Mouse (Mus musculus): ENCODE measurements around the gene Cabp4.

Gene Cabp4

DNA sequence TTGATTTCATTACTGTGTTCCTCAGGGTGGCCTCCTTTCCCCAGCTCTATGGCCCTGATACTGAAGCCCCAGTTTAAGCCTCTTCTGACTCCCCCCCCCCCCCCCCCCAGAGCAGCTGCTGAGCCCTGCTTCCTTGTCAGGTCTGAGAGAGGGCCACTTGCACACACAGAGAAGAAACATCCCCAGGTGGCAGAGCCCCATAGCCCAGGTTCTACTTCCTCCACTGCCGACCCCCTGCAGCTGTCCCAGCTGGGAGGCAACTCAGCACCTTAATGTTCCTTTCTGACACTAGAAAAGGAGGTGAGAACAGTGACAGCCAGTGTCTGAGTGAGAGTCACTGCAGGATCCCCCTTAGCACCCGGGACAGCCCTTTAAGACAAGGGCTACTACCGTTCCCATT, 40.0 kb downstream of the Cabp4 start:
- intact Hi-C loops (cut with DNase I): loop anchor here (5.0 kb wide), 1 partner anchor 39 kb away; the partner anchor contains the start of gene Cabp4

DNA sequence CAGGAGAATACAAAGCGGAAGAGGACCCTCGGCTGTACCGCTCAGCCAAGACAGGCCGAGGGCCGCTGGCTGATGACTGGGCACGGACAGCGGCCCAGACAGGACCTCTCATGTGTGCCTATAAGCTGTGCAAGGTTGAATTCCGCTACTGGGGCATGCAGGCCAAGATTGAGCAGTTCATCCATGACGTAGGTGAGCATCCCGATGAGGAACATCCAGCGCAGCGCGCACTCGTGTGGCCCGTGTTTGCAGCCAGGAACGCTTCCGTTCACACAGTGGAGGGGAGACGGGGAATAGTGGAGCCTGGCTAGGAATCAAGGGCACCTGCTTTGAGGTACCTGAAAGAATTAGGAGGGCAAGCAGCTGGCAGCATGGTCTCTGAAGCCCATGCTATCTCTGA, 40.5 kb downstream of the Cabp4 start:
- intact Hi-C loops (cut with DNase I): loop anchor here (5.0 kb wide), 1 partner anchor 39 kb away; the partner anchor contains the start of gene Cabp4

DNA sequence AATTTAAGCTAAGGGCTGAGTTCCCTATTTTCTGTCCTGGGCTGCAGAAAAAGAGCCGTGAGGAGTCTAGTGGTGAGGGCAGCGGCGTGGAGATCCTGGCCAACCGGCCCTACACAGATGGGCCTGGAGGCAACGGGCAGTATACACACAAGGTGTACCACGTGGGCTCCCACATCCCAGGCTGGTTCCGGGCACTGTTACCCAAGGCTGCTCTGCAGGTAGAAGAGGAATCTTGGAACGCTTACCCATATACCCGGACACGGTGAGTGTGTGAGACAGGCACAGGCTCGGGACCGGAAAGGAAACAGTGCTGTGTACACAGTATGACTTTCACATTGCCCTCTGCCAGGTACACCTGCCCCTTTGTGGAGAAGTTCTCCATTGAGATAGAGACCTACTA, 41.2 kb downstream of the Cabp4 start:
- intact Hi-C loops (cut with DNase I): loop anchor here (5.0 kb wide), 1 partner anchor 40 kb away; the partner anchor contains the start of gene Cabp4

DNA sequence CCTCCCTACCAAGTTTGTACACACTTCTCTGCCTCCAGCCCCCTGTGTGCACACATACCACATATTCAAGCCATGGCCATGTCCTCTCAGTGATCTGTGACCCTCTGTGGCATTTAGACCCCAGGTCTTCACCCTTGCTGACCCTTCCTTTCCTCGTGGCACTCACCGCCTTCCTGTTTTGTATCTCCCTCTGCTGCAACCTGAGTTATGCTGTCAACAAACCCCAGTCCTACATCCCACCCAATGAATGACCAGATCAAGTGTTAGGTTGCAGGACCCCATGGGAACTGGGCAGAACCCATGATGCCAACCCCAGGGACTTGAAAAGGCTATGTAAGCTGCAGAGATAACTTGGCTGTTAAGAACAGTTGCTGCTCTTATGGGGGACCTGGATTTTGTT, 41.8 kb downstream of the Cabp4 start:
- intact Hi-C loops (cut with DNase I): loop anchor here (5.0 kb wide), 1 partner anchor 40 kb away; the partner anchor contains the start of gene Cabp4

DNA sequence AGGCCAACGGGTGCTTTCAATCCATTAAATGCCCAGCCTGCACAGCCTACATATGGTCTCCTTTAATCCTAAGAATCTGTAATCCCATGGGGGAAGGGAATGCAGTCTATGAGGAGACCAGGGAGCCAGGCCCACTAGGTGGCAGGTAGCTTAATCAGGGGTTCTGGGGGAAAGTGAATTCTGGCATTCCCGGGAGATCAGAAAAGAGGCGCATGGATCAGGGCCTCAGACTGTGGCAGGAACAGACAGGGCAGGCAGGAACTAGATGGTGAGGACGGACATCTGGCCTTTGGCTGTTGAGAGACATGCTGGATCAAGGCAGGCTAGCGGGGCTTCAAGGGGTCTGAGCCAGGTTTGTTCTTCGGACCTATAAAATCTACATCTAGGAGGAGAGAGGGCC, 42.4 kb downstream of the Cabp4 start:
- intact Hi-C loops (cut with DNase I): loop anchor here (5.0 kb wide), 1 partner anchor 41 kb away; the partner anchor contains the start of gene Cabp4

DNA sequence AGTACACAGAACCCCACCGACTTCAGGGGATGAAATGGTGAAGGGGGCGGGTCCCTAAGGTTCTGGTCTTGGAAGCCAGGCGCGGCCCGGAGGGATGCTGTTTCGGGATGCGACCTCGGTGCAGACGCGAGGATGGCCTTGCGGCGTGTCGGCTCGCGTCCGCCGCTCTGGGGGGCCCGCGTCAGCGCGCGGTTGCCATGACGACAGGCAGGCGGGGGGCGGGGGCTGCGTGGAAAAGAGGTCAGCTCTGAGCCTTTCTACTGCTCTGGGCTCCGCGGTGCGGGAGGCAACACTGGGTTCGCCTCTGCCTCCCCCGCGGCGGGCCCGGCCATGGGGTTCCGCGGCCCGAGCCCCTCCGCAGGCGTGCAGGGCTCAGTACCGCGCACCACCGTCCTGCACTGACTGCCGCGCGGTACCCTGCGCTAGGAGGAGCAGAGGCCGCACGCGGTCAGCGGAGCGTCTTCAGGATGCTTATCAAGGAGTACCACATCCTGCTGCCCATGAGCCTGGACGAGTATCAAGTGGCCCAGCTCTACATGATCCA, 43.0 kb downstream of the Cabp4 start:
- intact Hi-C loops (cut with DNase I): loop anchor here (5.0 kb wide), 1 partner anchor 42 kb away; the partner anchor contains the start of gene Cabp4

DNA sequence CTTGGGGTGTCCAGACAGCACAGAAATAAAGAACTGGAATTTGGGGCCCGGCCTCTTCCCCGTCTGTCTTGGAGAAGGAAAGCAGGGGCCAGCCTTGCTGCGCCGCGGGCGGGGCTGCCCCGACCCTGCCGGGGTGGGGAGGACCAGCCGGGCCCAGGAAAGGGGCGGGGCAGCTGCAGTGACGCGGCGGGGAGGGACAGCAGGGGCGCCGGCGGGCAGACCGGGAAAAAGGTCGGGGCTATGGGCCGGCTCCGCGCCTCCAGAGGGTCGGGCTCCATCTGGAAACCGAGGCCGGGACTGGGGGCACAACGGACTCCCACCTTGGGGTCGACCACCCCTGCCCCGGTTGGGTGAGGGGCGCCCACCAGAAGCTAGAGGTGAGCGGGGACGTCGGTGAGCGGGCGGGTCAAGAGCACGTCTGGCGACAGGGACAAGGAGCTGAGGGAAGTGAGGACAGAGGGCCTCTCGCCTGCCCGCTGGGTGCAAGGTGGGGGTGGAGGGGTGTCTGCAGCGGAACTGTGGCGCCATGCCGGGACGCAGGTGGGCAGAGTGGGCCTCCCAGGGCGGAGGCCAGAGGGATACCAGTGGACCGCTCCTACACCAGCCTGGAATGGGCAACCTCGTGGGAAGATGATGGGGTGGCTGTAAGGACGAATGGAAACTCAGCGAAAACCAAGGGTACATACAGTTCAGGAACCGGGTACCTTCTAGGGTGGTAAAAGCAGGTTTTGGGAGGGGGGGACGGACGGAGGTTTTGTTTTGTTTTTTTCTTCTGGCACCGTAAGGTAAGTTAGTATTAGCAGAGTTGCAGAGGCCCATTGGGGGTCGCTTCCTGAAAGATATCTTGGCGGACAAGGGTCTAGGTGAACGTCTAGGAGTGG, 43.8 kb downstream of the Cabp4 start, which contains the start of gene Pitpnm1:
TSS of gene Pitpnm1 (plus strand) at position 162 of the 881 bp plus-strand sequence.
- intact Hi-C loops (cut with DNase I): loop anchor here (2.0 to 5.0 kb wide), 3 partner anchors 32 to 105 kb away; partner anchors contain the start of gene Cabp4

GRCm38 (mm10) chr19:4099056-4099455, 44.8 kb downstream of the Cabp4 start:
- intact Hi-C loops (cut with DNase I): loop anchor here (2.0 to 5.0 kb wide), 2 partner anchors 33 to 106 kb away; no protein-coding TSS in a partner anchor

DNA sequence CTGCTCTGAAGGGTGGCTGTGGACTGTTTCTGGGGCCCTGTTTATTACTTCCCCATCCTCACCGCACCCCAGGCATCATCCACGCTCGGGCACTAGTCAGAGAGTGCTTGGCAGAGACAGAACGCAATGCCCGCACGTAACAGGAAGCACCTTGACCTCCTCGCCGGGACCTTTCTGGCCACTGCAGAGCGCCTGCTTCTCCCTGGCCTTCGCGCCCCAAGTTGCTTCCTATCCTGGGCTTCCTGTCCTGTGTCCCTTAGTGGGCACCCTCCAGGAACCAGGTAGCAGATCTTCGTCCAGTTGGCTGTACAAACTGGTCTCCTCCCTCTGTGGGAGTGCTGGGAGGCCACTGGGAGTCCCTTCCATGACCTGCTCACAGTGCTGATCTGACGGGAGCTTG, 45.4 kb downstream of the Cabp4 start:
- intact Hi-C loops (cut with DNase I): loop anchor here (2.0 to 5.0 kb wide), 2 partner anchors 34 to 106 kb away; no protein-coding TSS in a partner anchor

DNA sequence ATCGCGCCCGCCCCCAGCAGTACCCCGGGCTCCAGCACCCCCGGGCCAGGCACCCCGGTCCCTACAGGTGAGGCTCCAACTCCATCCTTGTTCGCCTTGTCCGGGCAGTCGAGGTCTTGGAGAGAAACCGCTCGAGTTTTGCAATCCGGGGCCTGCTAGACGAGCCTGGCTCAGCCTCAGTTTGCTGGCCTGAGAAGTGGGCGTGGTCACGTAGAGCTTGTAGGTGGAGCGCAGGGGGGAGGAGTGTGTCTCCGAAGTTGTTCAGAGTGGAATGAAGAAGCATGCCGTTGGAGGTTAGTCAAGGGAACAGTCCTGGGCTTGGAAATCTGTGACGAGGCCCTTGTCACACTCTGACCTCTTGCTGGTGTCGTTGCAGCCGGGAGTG, 46.4 kb downstream of the Cabp4 start:
- intact Hi-C loops (cut with DNase I): loop anchor here (5.0 kb wide), 1 partner anchor 35 kb away; no protein-coding TSS in a partner anchor

GRCm38 (mm10) chr19:4096642-4097440, 47.0 kb downstream of the Cabp4 start, which contains the start of gene Cdk2ap2:
Gene Cdk2ap2 (plus strand): TSS chr19:4097182.
- intact Hi-C loops (cut with DNase I): loop anchor here (5.0 kb wide), 1 partner anchor 35 kb away; no protein-coding TSS in a partner anchor

GRCm38 (mm10) chr19:4095802-4096201, 48.0 kb downstream of the Cabp4 start:
- intact Hi-C loops (cut with DNase I): loop anchor here (5.0 kb wide), 1 partner anchor 36 kb away; no protein-coding TSS in a partner anchor

DNA sequence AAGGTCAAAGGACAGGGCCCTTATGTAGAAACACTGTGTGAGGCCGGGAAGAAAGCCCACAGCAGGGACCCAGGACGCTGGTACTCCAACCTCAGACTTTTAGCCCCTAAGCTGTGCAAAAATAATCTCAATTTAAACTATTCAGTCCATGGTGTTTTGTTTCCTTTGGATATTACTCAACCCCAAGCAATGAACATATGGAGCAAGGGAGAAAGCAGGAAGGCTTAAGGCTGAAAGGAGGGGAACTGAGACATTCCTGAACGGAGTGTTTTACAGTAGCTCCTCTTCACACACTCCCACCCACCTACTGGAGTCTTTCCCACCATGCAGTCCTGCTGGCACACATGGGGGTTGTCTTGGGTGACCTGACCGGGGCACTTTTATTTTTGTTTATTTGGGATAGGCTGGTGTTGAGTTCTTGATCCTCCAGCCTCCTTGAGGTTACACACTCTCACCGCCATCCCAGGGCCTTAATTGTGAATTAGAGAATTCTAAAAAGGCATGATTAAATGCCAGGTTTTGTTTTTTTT, 49.0 kb downstream of the Cabp4 start:
- intact Hi-C loops (cut with DNase I): loop anchor here (5.0 kb wide), 1 partner anchor 37 kb away; no protein-coding TSS in a partner anchor

DNA sequence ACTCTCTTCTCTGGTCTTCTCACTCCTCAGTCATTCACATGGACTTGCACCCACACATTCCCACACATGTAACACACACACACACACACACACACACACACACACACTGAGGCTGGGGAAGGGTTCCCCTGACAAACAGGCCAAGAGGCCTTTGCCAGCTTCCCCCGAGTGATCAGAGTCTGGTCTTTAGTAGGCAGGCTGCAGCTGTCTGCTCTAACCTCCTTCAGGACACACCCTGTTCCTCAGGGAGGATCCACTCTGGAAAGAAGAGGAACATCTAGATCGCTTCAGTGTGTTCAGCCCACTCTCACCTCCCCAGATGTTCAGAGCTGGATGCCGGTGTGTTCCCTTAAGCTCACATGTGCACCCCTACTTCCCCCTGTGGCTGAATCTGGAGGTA, 49.5 kb downstream of the Cabp4 start:
- intact Hi-C loops (cut with DNase I): no loop called here

DNA sequence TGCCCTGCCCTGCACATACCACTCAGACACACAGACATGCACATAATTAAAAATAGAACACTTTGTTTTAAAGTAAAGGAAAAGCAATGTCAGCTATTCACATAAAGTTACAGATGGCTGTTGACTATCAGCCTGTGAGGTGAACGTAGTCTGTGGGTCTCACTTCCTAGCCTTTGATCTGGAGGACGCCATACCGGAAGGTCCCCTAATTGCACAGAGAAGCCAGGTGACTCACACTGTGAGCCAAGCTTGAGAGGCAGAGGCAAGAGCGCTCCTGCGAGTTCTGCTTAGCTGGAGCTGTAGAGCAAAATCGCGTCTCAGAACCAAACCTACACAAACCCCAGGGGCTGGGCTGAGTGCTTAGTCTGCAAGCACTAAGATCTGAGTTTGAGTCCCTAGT, 50.1 kb downstream of the Cabp4 start:
- intact Hi-C loops (cut with DNase I): no loop called here

- intact Hi-C loops (cut with DNase I): no loop called here
Measured at GRCm38 (mm10) chr19:4092750-4093149, 51.1 kb downstream of the Cabp4 start.

- intact Hi-C loops (cut with DNase I): no loop called here
Measured at GRCm38 (mm10) chr19:4091383-4091782, 52.5 kb downstream of the Cabp4 start.

- intact Hi-C loops (cut with DNase I): no loop called here
Measured at GRCm38 (mm10) chr19:4090446-4090845, 53.4 kb downstream of the Cabp4 start.

DNA sequence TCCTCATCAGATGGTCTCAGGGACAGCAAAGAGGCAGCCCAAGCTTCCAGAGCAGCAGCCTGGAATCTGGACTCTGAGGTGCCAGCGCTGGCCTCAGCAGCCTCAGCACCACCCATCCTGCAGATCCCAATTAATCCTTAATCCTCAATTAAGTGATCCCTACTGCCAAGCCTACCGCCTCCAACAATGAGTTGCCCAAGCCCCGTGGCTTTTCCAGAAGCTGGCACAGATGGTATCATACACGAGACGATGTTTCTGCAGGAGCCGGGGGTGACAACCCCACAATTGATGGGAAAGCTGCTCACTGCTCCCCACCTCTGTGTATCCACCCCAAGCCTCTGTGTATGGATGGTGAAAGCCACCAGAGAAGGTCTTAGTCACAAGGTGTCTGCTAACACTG, 54.7 kb downstream of the Cabp4 start:
- intact Hi-C loops (cut with DNase I): loop anchor here (5.0 kb wide), 1 partner anchor 37 kb away; no protein-coding TSS in a partner anchor

DNA sequence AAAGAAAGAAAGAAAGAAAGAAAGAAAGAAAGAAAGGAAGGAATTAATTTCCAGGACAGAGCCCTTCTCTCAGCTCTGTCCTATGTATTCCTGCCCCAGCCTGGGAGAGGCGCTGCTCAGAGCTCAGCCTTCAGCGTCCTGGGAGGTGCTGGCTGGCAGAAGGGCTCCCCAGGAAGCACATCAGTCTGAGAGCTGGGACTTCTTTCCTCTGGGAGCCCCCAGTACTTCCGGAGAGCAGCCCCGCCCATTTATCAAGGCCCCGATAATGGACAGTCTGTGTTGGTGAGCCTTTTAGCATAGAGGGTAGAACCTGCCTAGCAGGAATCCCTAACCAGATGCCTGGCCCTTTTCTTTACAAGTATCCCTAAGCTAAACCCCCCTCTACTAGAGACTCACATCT, 55.7 kb downstream of the Cabp4 start:
- intact Hi-C loops (cut with DNase I): loop anchor here (5.0 kb wide), 1 partner anchor 36 kb away; no protein-coding TSS in a partner anchor

Data from adrenal gland (tissue).